Mouse (Mus musculus) CH12.LX (cell line): ENCODE measurements around the gene Atp5mpl. TPM values are rescaled to one million over a fixed set of nuclear protein-coding genes. Genes with fewer than 3 reads are reported as not detected.

ENCODE experiments used
- DNase-seq: peaks from one replicate; pipeline ENCODE4 v3.0.0-alpha.2; 2013; ENCODE audit errors: extremely low read depth
- H3K27ac ChIP-seq: 2 replicates; pipeline ENCODE4 v1.5.1; 2012; ENCODE audit warnings: low read depth, mild to moderate bottlenecking, control low read depth, moderate library complexity; ENCODE audit not compliant: insufficient read depth
- H3K27me3 ChIP-seq: replicated peaks from 2 replicates; pipeline ENCODE3; 2012; ENCODE audit warnings: inconsistent platforms
- H3K36me3 ChIP-seq, 2 experiments: replicated peaks in 1 of 2; 2 replicates each; pipeline versions ENCODE3 to v1.6.1; 2012; ENCODE audit warnings: inconsistent platforms in 1 of 2, low read length in 1 of 2, mild to moderate bottlenecking in 1 of 2, mixed read lengths in 1 of 2, moderate library complexity in 1 of 2; ENCODE audit not compliant: control insufficient read depth in 1 of 2, insufficient read depth in 1 of 2
- H3K4me1 ChIP-seq, 2 experiments: 2 replicates each; pipeline ENCODE4 v1.6.1; 2012; ENCODE audit warnings: inconsistent platforms in 1 of 2, moderate library complexity in 1 of 2; ENCODE audit not compliant: insufficient read depth in 2 of 2, control insufficient read depth in 1 of 2
- H3K4me2 ChIP-seq: 2 replicates; pipeline ENCODE4 v1.6.1; 2012; ENCODE audit warnings: low read depth, mild to moderate bottlenecking, control low read depth; ENCODE audit not compliant: poor library complexity, insufficient read depth, severe bottlenecking
- H3K4me3 ChIP-seq, 3 experiments: fragments of 150-350 bp in 1 of 3; sonication (generic) in 1 of 3; replicated peaks in 1 of 3; 2 replicates each; pipeline versions ENCODE3 to v1.5.1; 2011 to 2012; ENCODE audit warnings: low read depth in 2 of 3, low read length in 2 of 3, mild to moderate bottlenecking in 2 of 3, moderate library complexity in 2 of 3, control low read depth in 1 of 3, improper control_type of control experiment in 1 of 3, inconsistent platforms in 1 of 3, mixed read lengths in 1 of 3; ENCODE audit not compliant: poor library complexity in 1 of 3
- H3K79me2 ChIP-seq: replicated peaks from 2 replicates; pipeline ENCODE4 v1.6.1; 2012; ENCODE audit warnings: mild to moderate bottlenecking, moderate library complexity; ENCODE audit not compliant: control insufficient read depth, poor library complexity, insufficient read depth, severe bottlenecking; ENCODE audit errors: extremely low read depth
- H3K9ac ChIP-seq: 2 replicates; pipeline ENCODE4 v1.6.1; 2012; ENCODE audit warnings: low read depth, mild to moderate bottlenecking, control low read depth, moderate library complexity; ENCODE audit not compliant: insufficient read depth
- H3K9me3 ChIP-seq: replicated peaks from 2 replicates; pipeline ENCODE3; 2012; ENCODE audit warnings: low read length, inconsistent platforms, mixed read lengths
- BHLHE40 ChIP-seq: IDR thresholded peaks from 2 replicates; pipeline ENCODE4 v1.6.1; 2011; ENCODE audit warnings: mild to moderate bottlenecking, low read depth, low read length, improper control_type of control experiment
- HCFC1 ChIP-seq: IDR thresholded peaks from 2 replicates; pipeline ENCODE4 v1.6.1; 2012; ENCODE audit warnings: low read depth, mild to moderate bottlenecking, inconsistent platforms, low read length, improper control_type of control experiment
- JUND ChIP-seq: conservative IDR thresholded peaks from 2 replicates; pipeline ENCODE4 v1.6.1; 2011; ENCODE audit warnings: low read depth, low read length, improper control_type of control experiment
- MAFK ChIP-seq: IDR thresholded peaks from 2 replicates; pipeline ENCODE4 v1.6.1; 2011; ENCODE audit warnings: low read length, improper control_type of control experiment; ENCODE audit not compliant: insufficient replicate concordance
- MAX ChIP-seq: IDR thresholded peaks from 2 replicates; pipeline ENCODE4 v1.6.1; 2011; ENCODE audit warnings: low read length, improper control_type of control experiment
- MAZ ChIP-seq: IDR thresholded peaks from 2 replicates; pipeline ENCODE4 v1.6.1; 2012; ENCODE audit warnings: low read depth, mild to moderate bottlenecking, inconsistent platforms, low read length, improper control_type of control experiment, moderate library complexity
- MEF2A ChIP-seq: IDR thresholded peaks from 2 replicates; pipeline ENCODE4 v1.6.1; 2014; ENCODE audit warnings: low read depth, mild to moderate bottlenecking, inconsistent platforms, low read length, improper control_type of control experiment, borderline replicate concordance
- MYC ChIP-seq: IDR thresholded peaks from 2 replicates; pipeline ENCODE4 v1.6.1; 2011; ENCODE audit warnings: low read depth, mild to moderate bottlenecking, improper control_type of control experiment, low read length
- NELFE ChIP-seq: IDR thresholded peaks from 2 replicates; pipeline ENCODE4 v1.6.1; 2011; ENCODE audit warnings: low read depth, low read length, improper control_type of control experiment
- POLR2A ChIP-seq: IDR thresholded peaks from 2 replicates; pipeline ENCODE4 v1.6.1; 2011; ENCODE audit warnings: low read depth, mild to moderate bottlenecking, improper control_type of control experiment, low read length
- POLR2AphosphoS2 ChIP-seq: IDR thresholded peaks from 2 replicates; pipeline ENCODE4 v1.6.1; 2011; ENCODE audit warnings: low read depth, low read length, improper control_type of control experiment
- RCOR1 ChIP-seq: conservative IDR thresholded peaks from 2 replicates; pipeline ENCODE4 v1.6.1; 2012; ENCODE audit warnings: low read depth, mild to moderate bottlenecking, inconsistent platforms, low read length, improper control_type of control experiment
- TCF12 ChIP-seq: IDR thresholded peaks from 2 replicates; pipeline ENCODE4 v1.6.1; 2014; ENCODE audit warnings: low read depth, mild to moderate bottlenecking, inconsistent platforms, low read length, improper control_type of control experiment
- USF2 ChIP-seq: conservative IDR thresholded peaks from 2 replicates; pipeline ENCODE4 v1.6.1; 2011; ENCODE audit warnings: low read depth, low read length, improper control_type of control experiment
- ZMIZ1 ChIP-seq: IDR thresholded peaks from 2 replicates; pipeline ENCODE4 v1.6.1; 2012; ENCODE audit warnings: low read depth, mild to moderate bottlenecking, inconsistent platforms, low read length, improper control_type of control experiment
- dilution Hi-C: fragments of 300-500 bp; cut with MboI; formaldehyde crosslinking; loops from 2 replicates; pipeline ENCODE4 v1.14.3; 2020; ENCODE audit warnings: low sequenced_read_pairs; ENCODE audit not compliant: extremely low pct_unique_long_range_greater_than_20kb, extremely low pct_ligation_motif_present
- in situ Hi-C: fragments of 300-500 bp; cut with MboI; formaldehyde crosslinking; loops from 3 replicates; pipeline ENCODE4 v1.14.3; 2019; ENCODE audit warnings: low sequenced_read_pairs, low pct_ligation_motif_present, low pct_unique_long_range_greater_than_20kb, mixed read lengths
- polyA plus RNA-seq: library from polyadenylated mRNA; unstranded; fragments of >175 nt; gene quantifications from 2 replicates; pipeline ENCODE4 v1.2.1, GENCODE M21; 2012; ENCODE audit warnings: low read depth; ENCODE audit not compliant: insufficient read length
- total RNA-seq, 2 experiments: library from RNA; depleted of rRNA; stranded (reverse); fragments of 300-350 nt in 1 of 2; fragments of >200 nt in 1 of 2; gene quantifications; 2 replicates each; pipeline ENCODE4 v1.2.3; 2012 to 2014

Gene Atp5mpl
- total and polyA plus RNA-seq, 3 experiments, result 164 to 669 (median 224) TPM

DNA sequence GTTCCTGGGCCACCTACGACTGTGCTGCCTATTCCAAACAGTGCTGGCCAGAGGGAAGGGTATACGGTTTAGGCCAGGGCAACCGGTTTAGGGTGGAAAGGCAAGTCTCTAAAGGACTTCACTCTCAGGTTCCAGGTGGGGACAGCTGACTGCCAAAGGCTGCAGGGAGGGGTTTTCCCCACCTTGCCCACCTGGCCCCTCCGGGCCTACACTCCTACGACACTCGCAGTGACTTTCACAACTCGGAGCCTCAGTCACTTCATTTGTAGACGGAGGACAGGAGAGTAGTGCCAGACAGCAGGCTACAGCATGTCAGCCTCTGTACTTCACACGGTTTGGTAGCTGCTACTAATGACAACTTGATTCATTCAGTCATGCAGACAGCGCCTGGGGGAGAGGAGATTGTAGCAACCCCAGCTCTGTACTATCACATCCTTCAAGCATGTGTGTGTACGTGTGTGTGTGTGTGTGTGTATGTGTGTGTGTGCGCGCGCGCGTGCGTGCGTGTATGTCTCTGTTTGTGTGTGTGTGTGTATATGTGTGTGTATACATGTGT lies 38.3 kb downstream of the Atp5mpl start:
- dilution Hi-C loops, result no loop called here

DNA sequence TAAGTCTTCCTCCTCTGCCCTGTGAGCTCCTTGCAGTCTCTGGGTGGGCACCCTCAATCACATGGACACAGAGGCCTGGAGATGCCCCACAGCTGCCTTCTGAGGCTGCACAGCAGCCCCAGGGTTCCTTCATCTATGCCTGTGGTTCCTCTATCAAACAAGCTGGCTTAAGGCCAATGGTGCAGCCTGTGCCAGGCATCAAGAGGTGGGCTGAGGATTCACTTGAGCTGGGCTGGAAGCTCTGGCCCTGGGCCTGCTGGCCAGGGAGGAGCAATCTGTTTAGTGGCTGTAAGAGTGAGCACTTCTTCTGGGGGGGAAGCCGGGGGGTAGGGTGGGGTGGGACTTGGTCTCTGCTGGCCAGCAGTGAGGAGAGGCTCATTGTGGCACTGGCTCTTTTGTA lies 39.4 kb downstream of the Atp5mpl start:
- dilution Hi-C loops, result no loop called here
- Histone ChIP-seq H3K27me3 (peaks cover 4% of the 10 kb centered on the region), H3K36me3 (no peaks in the 10 kb centered on the region), H3K27ac (no peak overlapping the region), H3K9ac (no peak overlapping the region), H3K79me2 (no peaks in the 10 kb centered on the region), H3K9me3 (no peaks in the 10 kb centered on the region), H3K4me2 (no peak overlapping the region), H3K4me1 (peaks cover 17 to 30% of the 10 kb centered on the region in 2 experiments), H3K4me3 (no peak overlapping the region)
- TF ChIP-seq ZMIZ1, result no peak
- no peak for TF ChIP-seq JUND
- no peak for TF ChIP-seq HCFC1
- no peak for TF ChIP-seq MEF2A
- TF ChIP-seq MAFK, result no peak
- TF ChIP-seq USF2, result no peak
- no peak for TF ChIP-seq POLR2A
- TF ChIP-seq MAZ, result no peak
- in situ Hi-C loops, result no loop called here
- DNase-seq, result no peak

More for the DNA sequence above, 38.3 kb downstream of the Atp5mpl start:
- H3K4me2 ChIP-seq, result no peak overlapping the region
- H3K27me3 ChIP-seq, result peaks cover 4% of the 10 kb centered on the region
- H3K79me2 ChIP-seq, result no peaks in the 10 kb centered on the region
- H3K36me3 ChIP-seq, result no peaks in the 10 kb centered on the region
- H3K4me3 ChIP-seq, result no peak overlapping the region
- H3K27ac ChIP-seq, result no peak overlapping the region
- no peaks in the 10 kb centered on the region for H3K9me3 ChIP-seq
- no peak overlapping the region for H3K9ac ChIP-seq
- H3K4me1 ChIP-seq, result peaks cover 27 to 41% of the 10 kb centered on the region in 2 experiments
- DNase-seq, result no peak
- in situ Hi-C loops, result no loop called here
- TF ChIP-seq POLR2AphosphoS2 (no peak), BHLHE40 (no peak)
- TF ChIP-seq, all 38 proteins: peak for 0

DNA sequence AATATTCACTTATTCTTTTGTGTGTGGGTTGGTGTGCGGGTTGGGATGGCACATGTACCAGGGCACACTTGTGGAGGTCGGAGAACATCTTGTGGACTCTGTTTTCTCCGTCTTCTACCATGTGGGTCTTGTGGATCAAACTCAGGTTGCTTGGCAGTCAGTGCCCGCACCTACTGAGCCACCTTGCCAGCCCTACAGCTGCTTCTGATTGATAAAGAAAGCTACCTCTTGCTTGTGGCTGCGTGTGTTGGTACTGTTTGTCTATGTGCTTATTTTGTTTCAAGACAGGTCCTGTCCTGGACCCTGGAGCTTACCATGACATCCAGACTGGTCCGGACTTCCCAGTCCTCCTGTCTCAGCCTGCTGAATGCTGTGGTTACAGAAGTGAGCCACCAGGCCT lies 43.7 kb downstream of the Atp5mpl start:
- H3K27me3 ChIP-seq, result peaks cover 8% of the 10 kb centered on the region
- H3K9ac ChIP-seq, result no peak overlapping the region
- in situ Hi-C loops, result no loop called here
- no peak overlapping the region for H3K27ac ChIP-seq
- dilution Hi-C loops, result no loop called here
- DNase-seq, result no peak
- no peak overlapping the region for H3K4me2 ChIP-seq
- no peaks in the 10 kb centered on the region for H3K9me3 ChIP-seq
- no peak for TF ChIP-seq MAX
- no peak for TF ChIP-seq TCF12
- no peak for TF ChIP-seq RCOR1
- TF ChIP-seq MYC, result no peak
- TF ChIP-seq NELFE, result no peak
- no peak for TF ChIP-seq MEF2A
- TF ChIP-seq, all 38 proteins: peak for 0
- Histone ChIP-seq H3K36me3 (no peaks in the 10 kb centered on the region), H3K79me2 (no peaks in the 10 kb centered on the region), H3K4me1 (peaks cover 9 to 28% of the 10 kb centered on the region in 2 experiments), H3K4me3 (no peak overlapping the region)
